Mouse (Mus musculus): ENCODE measurements around the gene Dock11. TPM values are rescaled to one million over a fixed set of nuclear protein-coding genes. Genes with fewer than 3 reads are reported as not detected.
A peak's percentile ranks its signal among the peaks of the same experiment; 100 is the strongest.

The Dock11 gene
- polyA plus RNA-seq, 1 experiment from 2014 or later = 2.6 TPM

DNA sequence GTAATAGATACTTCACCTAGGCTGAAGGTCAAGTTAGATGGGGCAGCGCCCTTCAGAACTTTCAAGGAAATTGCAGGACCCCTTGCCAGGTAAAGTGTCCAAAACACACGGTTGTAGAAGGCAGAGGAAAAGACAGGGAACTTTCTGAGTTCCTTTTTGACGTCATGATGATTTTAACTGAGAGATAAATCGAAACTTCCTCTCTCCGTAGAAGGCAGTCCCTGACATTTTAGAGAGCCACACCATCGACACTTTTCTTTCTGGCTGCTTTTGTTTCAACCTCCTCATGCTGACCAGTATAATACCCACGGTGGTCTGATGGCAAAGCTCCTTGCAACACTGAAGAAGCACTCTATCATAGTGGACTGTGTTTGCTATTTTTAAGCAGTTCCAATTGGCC lies 15.7 kb downstream of the Dock11 start:
- H3K27me3 ChIP-seq (ENCODE audit: control insufficient read depth, insufficient read depth, low read depth, low read length) = no peaks in the 10 kb centered on the region
- H3K9ac ChIP-seq (ENCODE audit: low read depth, low read length) = no peak overlapping the region
- no peaks in the 10 kb centered on the region for H3K9me3 ChIP-seq (replicated peaks; ENCODE audit: control insufficient read depth, low read length)
- no peak overlapping the region for H3K4me3 ChIP-seq (ENCODE audit: low read depth, low read length)
- H3K4me1 ChIP-seq (ENCODE audit: control insufficient read depth, low read depth, low read length) = no peaks in the 10 kb centered on the region
- no peaks in the 10 kb centered on the region for H3K36me3 ChIP-seq (ENCODE audit: control insufficient read depth, insufficient read depth)
- ATAC-seq (ENCODE audit: low read depth) = no peak
- WGBS (ENCODE audit: insufficient replicate concordance) = 34% methylated on average over 7 of the region's 7 CpGs
- H3K4me2 ChIP-seq (ENCODE audit: low read depth, low read length) = 0 out of 2 replicates have a peak overlapping the region, but pooled peaks have one; percentile 3
- no peak overlapping the region for H3K27ac ChIP-seq (ENCODE audit: low read length)

DNA sequence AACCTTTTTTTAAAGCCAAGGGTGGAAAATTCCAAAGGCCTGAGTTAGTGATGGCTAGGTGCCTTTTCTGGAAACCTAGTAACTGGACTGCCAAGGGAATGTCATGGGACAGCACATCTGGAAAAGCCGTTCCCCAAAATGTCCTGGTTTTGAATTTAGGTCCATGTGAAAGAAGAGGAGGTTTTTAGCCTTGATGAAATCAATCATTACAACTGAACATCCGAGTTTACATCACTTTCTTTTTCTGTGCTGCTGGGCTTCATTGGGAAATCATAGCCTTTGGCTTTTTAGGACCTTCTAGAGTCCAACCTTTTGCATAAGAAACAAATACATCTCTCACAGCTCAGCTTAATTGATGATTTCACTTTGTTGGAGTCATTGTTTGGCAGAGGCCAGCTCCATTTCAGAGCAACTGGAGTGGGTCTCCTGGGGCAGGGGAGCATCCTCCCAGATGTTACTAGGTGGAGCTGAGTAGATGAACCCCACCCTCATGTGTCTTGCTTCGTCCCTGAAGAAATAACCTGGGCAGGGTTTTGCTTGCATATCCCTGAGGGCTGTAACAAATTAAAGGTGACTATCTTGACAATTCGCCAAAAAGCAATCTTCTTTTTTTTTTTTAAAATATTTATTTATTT lies 18.2 kb downstream of the Dock11 start:
- 50% methylated on average over 4 of the region's 4 CpGs for WGBS (ENCODE audit: insufficient replicate concordance)
- no peak overlapping the region for H3K4me3 ChIP-seq (ENCODE audit: low read depth, low read length)

DNA sequence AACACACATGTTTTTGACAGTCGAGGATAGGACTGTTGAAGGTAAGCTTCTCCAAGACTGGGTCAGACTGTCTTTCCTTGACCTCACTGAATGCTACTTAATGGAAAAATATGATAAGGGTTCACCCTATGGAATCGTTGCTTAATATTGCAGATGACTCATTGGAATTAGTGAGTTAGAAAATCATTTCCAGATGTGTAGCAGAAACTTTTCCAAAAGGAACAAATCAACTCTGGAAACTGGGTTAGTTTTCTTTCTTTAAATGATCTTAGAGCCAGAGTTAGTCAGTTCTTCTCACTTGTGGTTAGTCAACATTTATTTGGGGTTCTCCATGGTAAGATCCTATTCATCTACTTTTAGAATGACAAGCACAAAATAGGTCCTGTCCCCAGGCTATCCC lies 30.9 kb downstream of the Dock11 start:
- Histone ChIP-seq H3K4me2 (ENCODE audit: low read depth, low read length) (no peak overlapping the region), H3K4me1 (ENCODE audit: control insufficient read depth, low read depth, low read length) (no peaks in the 10 kb centered on the region), H3K9me3 (replicated peaks; ENCODE audit: control insufficient read depth, low read length) (no peaks in the 10 kb centered on the region), H3K4me3 (ENCODE audit: low read depth, low read length) (no peak overlapping the region), H3K27ac (ENCODE audit: low read length) (no peak overlapping the region), H3K36me3 (ENCODE audit: control insufficient read depth, insufficient read depth) (no peaks in the 10 kb centered on the region), H3K9ac (ENCODE audit: low read depth, low read length) (no peak overlapping the region), H3K27me3 (ENCODE audit: control insufficient read depth, insufficient read depth, low read depth, low read length) (no peaks in the 10 kb centered on the region)
- ATAC-seq (ENCODE audit: low read depth) = no peak
- 65% methylated on average over 2 of the region's 2 CpGs for WGBS (ENCODE audit: insufficient replicate concordance)

More for the DNA sequence above, 18.2 kb downstream of the Dock11 start:
- no peaks in the 10 kb centered on the region for H3K9me3 ChIP-seq (replicated peaks; ENCODE audit: control insufficient read depth, low read length)
- no peak overlapping the region for H3K27ac ChIP-seq (ENCODE audit: low read length)
- no peaks in the 10 kb centered on the region for H3K36me3 ChIP-seq (ENCODE audit: control insufficient read depth, insufficient read depth)
- ATAC-seq (ENCODE audit: low read depth) = no peak
- H3K27me3 ChIP-seq (ENCODE audit: control insufficient read depth, insufficient read depth, low read depth, low read length) = no peaks in the 10 kb centered on the region
- no peak overlapping the region for H3K9ac ChIP-seq (ENCODE audit: low read depth, low read length)
- H3K4me2 ChIP-seq (ENCODE audit: low read depth, low read length) = no peak overlapping the region
- H3K4me1 ChIP-seq (ENCODE audit: control insufficient read depth, low read depth, low read length) = no peaks in the 10 kb centered on the region

DNA sequence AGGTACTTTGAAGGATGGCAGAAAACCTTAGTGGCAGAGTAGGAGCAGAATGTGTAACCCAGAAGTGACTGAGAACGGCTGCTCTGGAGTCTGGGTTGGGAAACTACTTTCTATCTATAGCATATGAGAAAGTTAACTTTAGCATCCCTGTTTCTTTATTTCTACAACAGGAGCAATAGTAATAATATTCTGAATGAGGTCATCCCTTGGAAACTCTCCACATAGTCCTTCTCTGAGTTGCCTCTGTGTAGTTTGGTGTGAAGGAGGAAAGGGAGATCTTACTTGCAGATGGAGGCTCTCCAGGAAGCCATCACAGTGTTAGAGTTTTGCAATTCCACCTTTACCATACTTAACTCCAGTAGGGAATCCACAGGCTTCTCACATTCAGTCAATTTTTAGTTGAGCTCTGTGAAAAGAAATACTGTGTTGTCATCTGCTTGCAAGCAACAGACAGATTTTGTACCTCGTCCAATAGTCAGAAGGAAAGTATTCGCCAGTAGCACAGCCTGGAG lies 31.5 kb downstream of the Dock11 start:
- H3K4me1 ChIP-seq (ENCODE audit: control insufficient read depth, low read depth, low read length) = no peaks in the 10 kb centered on the region
- no peaks in the 10 kb centered on the region for H3K36me3 ChIP-seq (ENCODE audit: control insufficient read depth, insufficient read depth)
- no peak overlapping the region for H3K4me2 ChIP-seq (ENCODE audit: low read depth, low read length)
- H3K4me3 ChIP-seq (ENCODE audit: low read depth, low read length) = no peak overlapping the region
- H3K9ac ChIP-seq (ENCODE audit: low read depth, low read length) = no peak overlapping the region
- WGBS (ENCODE audit: insufficient replicate concordance) = 60% methylated on average over 3 of the region's 3 CpGs
- no peak overlapping the region for H3K27ac ChIP-seq (ENCODE audit: low read length)
- no peaks in the 10 kb centered on the region for H3K27me3 ChIP-seq (ENCODE audit: control insufficient read depth, insufficient read depth, low read depth, low read length)
- ATAC-seq (ENCODE audit: low read depth) = no peak
- H3K9me3 ChIP-seq (replicated peaks; ENCODE audit: control insufficient read depth, low read length) = no peaks in the 10 kb centered on the region

DNA sequence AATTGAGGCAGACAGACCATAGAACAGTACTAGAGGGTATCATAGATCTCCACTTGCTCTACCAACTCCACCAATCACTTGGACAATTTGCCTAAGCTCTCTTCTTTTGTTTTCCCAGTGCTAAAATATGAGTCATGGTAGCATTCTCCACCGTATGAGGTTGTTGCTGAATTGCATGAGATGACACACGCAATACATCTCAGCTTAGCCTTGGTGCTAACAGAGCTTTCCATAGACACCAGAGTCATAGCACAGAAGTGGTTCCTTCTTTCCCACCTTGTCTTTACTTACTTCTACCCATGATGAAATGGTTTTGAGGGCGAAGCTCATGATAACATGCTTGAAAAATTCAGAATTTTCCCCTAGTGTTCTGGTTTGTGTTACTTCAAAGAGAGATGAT lies 33.3 kb downstream of the Dock11 start:
- H3K9ac ChIP-seq (ENCODE audit: low read depth, low read length) = no peak overlapping the region
- no peak overlapping the region for H3K27ac ChIP-seq (ENCODE audit: low read length)
- H3K36me3 ChIP-seq (ENCODE audit: control insufficient read depth, insufficient read depth) = no peaks in the 10 kb centered on the region
- H3K27me3 ChIP-seq (ENCODE audit: control insufficient read depth, insufficient read depth, low read depth, low read length) = no peaks in the 10 kb centered on the region
- H3K4me1 ChIP-seq (ENCODE audit: control insufficient read depth, low read depth, low read length) = no peaks in the 10 kb centered on the region
- H3K4me3 ChIP-seq (ENCODE audit: low read depth, low read length) = no peak overlapping the region
- no peak for ATAC-seq (ENCODE audit: low read depth)
- H3K9me3 ChIP-seq (replicated peaks; ENCODE audit: control insufficient read depth, low read length) = no peaks in the 10 kb centered on the region
- 72% methylated on average over 3 of the region's 3 CpGs for WGBS (ENCODE audit: insufficient replicate concordance)
- H3K4me2 ChIP-seq (ENCODE audit: low read depth, low read length) = no peak overlapping the region

DNA sequence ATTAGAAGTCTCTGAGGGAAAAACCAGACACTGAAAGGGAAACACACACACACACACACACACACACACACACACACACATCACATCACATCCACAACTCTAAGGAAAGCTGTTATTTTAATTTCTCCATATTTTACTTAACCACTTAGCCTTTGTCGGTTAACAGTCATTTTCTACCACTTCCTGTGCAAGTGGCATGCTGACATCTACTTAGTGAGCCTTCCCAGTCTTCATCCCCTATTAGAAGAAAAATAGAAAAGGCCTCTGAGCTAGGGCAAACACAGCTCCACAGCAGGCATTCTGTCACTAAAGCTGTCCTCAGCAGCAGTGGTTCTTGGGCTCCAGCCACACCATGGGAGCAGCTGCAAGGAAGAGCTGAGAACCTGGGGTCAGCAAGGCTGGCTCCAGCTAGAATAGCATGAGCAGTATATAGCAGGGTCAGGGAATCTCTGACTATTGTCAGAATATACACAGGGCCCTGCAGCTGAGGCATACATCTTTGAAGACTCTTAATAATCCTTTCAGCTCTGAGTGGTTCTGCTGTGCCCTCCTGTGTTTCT lies 36.2 kb downstream of the Dock11 start:
- Histone ChIP-seq H3K27me3 (ENCODE audit: control insufficient read depth, insufficient read depth, low read depth, low read length) (no peaks in the 10 kb centered on the region), H3K4me1 (ENCODE audit: control insufficient read depth, low read depth, low read length) (no peaks in the 10 kb centered on the region), H3K4me2 (ENCODE audit: low read depth, low read length) (no peak overlapping the region), H3K9me3 (replicated peaks; ENCODE audit: control insufficient read depth, low read length) (no peaks in the 10 kb centered on the region), H3K36me3 (ENCODE audit: control insufficient read depth, insufficient read depth) (no peaks in the 10 kb centered on the region), H3K27ac (ENCODE audit: low read length) (no peak overlapping the region), H3K4me3 (ENCODE audit: low read depth, low read length) (no peak overlapping the region), H3K9ac (ENCODE audit: low read depth, low read length) (no peak overlapping the region)
- WGBS (ENCODE audit: insufficient replicate concordance) = 24% methylated on average over 1 of the region's 1 CpGs
- no peak for ATAC-seq (ENCODE audit: low read depth)

DNA sequence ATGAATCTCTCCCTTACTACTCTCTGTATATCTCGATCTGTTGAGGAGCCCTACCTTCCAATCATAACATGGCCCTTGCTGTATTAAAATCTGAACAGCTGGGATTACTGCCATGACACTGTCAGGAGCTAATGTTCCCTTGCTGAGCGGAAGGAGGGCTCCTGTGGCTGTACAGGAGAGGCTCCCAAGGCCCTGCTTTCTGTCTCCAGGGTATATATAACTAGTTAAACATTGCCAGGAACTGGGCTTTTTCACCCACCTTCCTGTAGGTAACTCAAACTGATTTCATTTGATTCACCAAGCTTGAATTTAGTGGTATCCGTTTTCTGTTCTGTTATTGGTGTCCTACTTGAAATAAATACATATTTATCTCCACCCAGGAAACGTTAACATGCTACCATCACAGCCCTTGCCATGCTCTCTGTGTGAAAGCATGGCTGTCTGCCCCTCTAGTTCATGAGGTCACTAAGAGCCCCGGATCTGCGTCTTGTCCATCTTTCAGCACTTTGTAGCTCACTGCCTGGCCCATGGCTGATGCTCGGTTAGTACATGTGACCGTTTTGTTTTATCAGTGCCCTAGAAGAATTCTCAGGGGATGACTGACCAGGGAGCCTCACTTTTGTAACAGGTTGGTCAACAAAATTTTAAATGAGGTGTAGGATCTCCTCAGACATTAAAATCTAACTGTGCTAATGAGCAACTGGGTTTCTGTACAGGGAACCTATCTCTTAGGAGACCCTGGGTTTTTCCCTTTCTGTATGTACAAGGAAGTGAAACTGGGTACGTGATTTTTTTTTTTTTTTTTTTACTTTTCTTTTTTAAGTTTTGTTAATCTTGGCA lies 41.7 kb downstream of the Dock11 start:
- no peaks in the 10 kb centered on the region for H3K9me3 ChIP-seq (replicated peaks; ENCODE audit: control insufficient read depth, low read length)
- H3K27me3 ChIP-seq (ENCODE audit: control insufficient read depth, insufficient read depth, low read depth, low read length) = no peaks in the 10 kb centered on the region
- no peak overlapping the region for H3K4me3 ChIP-seq (ENCODE audit: low read depth, low read length)
- H3K4me2 ChIP-seq (ENCODE audit: low read depth, low read length) = no peak overlapping the region
- no peaks in the 10 kb centered on the region for H3K4me1 ChIP-seq (ENCODE audit: control insufficient read depth, low read depth, low read length)
- H3K27ac ChIP-seq (ENCODE audit: low read length) = no peak overlapping the region
- 57% methylated on average over 9 of the region's 9 CpGs for WGBS (ENCODE audit: insufficient replicate concordance)
- no peaks in the 10 kb centered on the region for H3K36me3 ChIP-seq (ENCODE audit: control insufficient read depth, insufficient read depth)
- ATAC-seq (ENCODE audit: low read depth) = no peak
- no peak overlapping the region for H3K9ac ChIP-seq (ENCODE audit: low read depth, low read length)

DNA sequence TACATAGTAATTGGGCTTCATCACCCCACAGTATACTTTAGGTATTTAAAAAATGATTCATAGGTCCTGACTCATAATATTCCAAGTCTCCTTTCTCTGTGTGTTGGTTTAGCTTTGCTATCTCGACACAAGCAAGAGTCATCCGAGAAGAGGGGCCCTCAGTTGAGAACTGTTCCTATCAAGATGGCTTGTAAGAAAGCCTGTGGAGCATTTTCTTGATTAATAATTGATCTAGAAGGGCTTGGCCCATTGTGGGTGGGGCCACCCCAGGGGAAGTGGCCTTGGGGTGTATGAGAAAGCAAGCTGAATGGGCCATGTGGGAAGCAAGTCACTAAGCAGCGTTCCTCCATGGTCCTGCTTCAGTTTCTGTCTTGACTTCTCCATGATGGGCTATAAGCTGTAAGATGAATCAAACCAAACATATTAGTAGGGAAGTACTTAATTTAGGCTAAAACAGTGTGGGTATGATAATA lies 42.3 kb downstream of the Dock11 start:
- Histone ChIP-seq H3K4me1 (ENCODE audit: control insufficient read depth, low read depth, low read length) (no peaks in the 10 kb centered on the region), H3K27me3 (ENCODE audit: control insufficient read depth, insufficient read depth, low read depth, low read length) (no peaks in the 10 kb centered on the region), H3K36me3 (ENCODE audit: control insufficient read depth, insufficient read depth) (no peaks in the 10 kb centered on the region), H3K4me2 (ENCODE audit: low read depth, low read length) (no peak overlapping the region), H3K27ac (ENCODE audit: low read length) (no peak overlapping the region), H3K9ac (ENCODE audit: low read depth, low read length) (no peak overlapping the region), H3K4me3 (ENCODE audit: low read depth, low read length) (no peak overlapping the region), H3K9me3 (replicated peaks; ENCODE audit: control insufficient read depth, low read length) (no peaks in the 10 kb centered on the region)
- WGBS (ENCODE audit: insufficient replicate concordance) = 40% methylated on average over 3 of the region's 3 CpGs
- no peak for ATAC-seq (ENCODE audit: low read depth)

DNA sequence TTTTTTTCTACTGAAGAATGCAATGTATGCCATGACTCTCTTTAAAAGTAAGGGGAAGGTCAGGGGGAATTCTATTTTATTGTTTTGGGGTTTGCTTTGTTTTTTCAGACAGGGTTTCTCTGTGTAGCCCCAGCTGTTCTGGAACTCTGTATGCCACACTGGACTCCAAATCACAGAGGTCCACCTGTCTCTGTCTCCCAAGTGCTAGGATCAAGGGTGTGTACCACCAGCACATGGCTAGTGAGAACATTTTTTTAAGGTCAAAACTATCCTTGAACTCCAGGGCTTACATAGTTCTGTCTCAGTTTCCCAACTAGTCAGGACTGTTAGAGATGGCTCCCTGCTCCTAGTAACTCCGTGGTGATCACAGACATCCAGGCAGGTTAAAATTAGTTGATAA lies 43.3 kb downstream of the Dock11 start:
- Histone ChIP-seq H3K27me3 (ENCODE audit: control insufficient read depth, insufficient read depth, low read depth, low read length) (no peaks in the 10 kb centered on the region), H3K27ac (ENCODE audit: low read length) (no peak overlapping the region), H3K9ac (ENCODE audit: low read depth, low read length) (no peak overlapping the region), H3K36me3 (ENCODE audit: control insufficient read depth, insufficient read depth) (no peaks in the 10 kb centered on the region), H3K9me3 (replicated peaks; ENCODE audit: control insufficient read depth, low read length) (no peaks in the 10 kb centered on the region), H3K4me3 (ENCODE audit: low read depth, low read length) (no peak overlapping the region), H3K4me1 (ENCODE audit: control insufficient read depth, low read depth, low read length) (no peaks in the 10 kb centered on the region), H3K4me2 (ENCODE audit: low read depth, low read length) (no peak overlapping the region)
- 48% methylated on average over 1 of the region's 1 CpGs for WGBS (ENCODE audit: insufficient replicate concordance)
- ATAC-seq (ENCODE audit: low read depth) = no peak

Measured in liver, embryonic 16.5 days (tissue).